ENCODE assay signal across 1 mouse cellular context in genomic region chr11:60374481-60374880, GRCm38 (mm10).
TF ChIP-seq lines count a peak whose summit lies in the region.

No protein-coding gene starts in this region.

TF ChIP-seq in CH12.LX, 34 proteins besides CTCF, POLR2A, EP300 and RAD21 (continued from another document):
- no peak for TF ChIP-seq PAX5 (IDR thresholded peaks at IDR 0.05; ENCODE audit: low read length)
- TF ChIP-seq SIN3A (IDR thresholded peaks at IDR 0.05; ENCODE audit: low read length): peak; percentile 25; the same call in 1 of the 2 replicates
- TF ChIP-seq GABPA (IDR thresholded peaks at IDR 0.05; ENCODE audit: insufficient replicate concordance, low read depth, low read length): no peak
- peak; percentile 95 for TF ChIP-seq MAX (IDR thresholded peaks at IDR 0.05; ENCODE audit: low read length)
- TF ChIP-seq CHD1 (IDR thresholded peaks at IDR 0.05; ENCODE audit: low read depth, low read length): 0 out of 2 replicates have a peak, but pooled peaks have one; percentile 21
- TF ChIP-seq MEF2A (IDR thresholded peaks at IDR 0.05; ENCODE audit: borderline replicate concordance, low read depth, low read length): peak; percentile 61
- TF ChIP-seq ZMIZ1 (IDR thresholded peaks at IDR 0.05; ENCODE audit: low read depth, low read length): 0 out of 2 replicates have a peak, but pooled peaks have one; percentile 23
